Mouse (Mus musculus): ENCODE data around the gene Tmtc4.
A peak's percentile ranks its signal among the peaks of the same experiment; 100 is the strongest.

The Tmtc4 gene

GRCm38 (mm10) chr14:122902884-122903283 lies 81.0 kb downstream of the Tmtc4 start:
- peak; percentile 76 for DNase-seq (ENCODE audit: low read depth, low spot score)

GRCm38 (mm10) chr14:122902136-122902535 lies 81.7 kb downstream of the Tmtc4 start:
- peak; percentile 29 for DNase-seq (ENCODE audit: low read depth, low spot score)

- DNase-seq (ENCODE audit: low read depth, low spot score) = no peak
Observed at GRCm38 (mm10) chr14:122901715-122902114, 82.1 kb downstream of the Tmtc4 start.

DNA sequence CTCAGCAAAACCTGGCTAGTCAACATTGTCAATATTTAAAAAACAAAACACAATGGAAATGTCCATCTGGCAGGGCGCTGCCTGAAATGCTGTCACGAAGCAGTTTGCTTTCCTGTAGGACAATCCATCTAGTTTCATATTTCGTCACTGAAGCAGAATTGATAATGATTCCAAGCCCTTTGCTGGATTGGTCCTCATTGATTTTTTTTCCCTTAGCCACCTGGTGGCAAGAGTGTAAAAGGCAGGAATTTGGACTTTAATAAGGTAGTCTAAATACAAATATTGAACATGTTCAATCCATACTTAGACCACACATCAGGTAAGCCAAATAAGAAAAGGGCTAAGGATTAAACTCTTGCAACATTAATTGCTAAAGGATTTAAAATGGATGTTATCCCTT lies 82.7 kb downstream of the Tmtc4 start:
- no peak for DNase-seq (ENCODE audit: low read depth, low spot score)

GRCm38 (mm10) chr14:122900679-122901078 lies 83.2 kb downstream of the Tmtc4 start:
- peak; percentile 70 for DNase-seq (ENCODE audit: low read depth, low spot score)

- DNase-seq (ENCODE audit: low read depth, low spot score) = no peak
Observed at GRCm38 (mm10) chr14:122898550-122898949, 85.3 kb downstream of the Tmtc4 start.

DNA sequence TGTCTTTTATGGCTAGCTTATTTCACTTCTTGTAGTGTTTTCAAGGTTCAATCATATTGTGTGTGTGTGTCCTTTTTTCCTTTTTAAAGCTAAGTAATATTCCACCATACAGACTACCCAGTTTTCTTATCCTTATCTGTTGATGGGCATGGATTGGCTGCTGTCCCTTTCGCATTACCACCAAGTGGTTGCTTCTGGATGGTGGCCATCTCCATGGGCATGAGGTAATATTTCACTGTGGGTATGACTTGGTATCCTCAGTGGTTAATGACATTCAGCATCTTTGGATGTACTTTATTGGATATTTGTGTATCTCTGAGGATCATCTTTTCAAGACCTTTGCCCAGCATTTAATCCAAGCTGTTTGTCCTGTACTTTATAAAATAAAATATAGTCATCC lies 87.7 kb downstream of the Tmtc4 start:
- DNase-seq (ENCODE audit: low read depth, low spot score) = no peak

DNA sequence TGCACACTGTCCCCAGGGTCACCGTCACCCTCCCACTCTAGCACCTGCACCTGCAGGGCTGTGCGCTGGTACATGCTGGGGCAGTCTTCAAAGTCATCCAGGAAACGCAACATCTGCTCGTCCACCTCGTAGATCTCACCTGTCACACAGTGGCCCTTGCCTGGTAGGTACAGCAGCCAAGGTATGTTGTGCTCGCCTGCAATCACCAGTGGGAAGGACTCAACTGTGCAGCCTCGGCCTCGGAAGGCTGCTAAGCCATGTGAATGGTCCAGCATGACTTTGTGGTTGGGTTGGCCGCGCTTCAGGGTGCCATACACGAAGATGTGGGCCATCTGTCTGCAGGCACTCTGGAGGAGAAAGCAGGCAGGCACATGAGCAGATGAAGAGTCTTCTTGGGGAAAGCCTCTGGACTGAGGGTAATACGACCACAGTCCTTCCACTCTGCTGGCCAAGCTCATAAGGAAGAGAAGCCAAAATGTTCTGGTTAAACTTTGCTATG lies 92.3 kb downstream of the Tmtc4 start:
- DNase-seq (ENCODE audit: low read depth, low spot score) = no peak

GRCm38 (mm10) chr14:122888480-122888872 lies 95.4 kb downstream of the Tmtc4 start:
- DNase-seq (ENCODE audit: low read depth, low spot score) = no peak

DNA sequence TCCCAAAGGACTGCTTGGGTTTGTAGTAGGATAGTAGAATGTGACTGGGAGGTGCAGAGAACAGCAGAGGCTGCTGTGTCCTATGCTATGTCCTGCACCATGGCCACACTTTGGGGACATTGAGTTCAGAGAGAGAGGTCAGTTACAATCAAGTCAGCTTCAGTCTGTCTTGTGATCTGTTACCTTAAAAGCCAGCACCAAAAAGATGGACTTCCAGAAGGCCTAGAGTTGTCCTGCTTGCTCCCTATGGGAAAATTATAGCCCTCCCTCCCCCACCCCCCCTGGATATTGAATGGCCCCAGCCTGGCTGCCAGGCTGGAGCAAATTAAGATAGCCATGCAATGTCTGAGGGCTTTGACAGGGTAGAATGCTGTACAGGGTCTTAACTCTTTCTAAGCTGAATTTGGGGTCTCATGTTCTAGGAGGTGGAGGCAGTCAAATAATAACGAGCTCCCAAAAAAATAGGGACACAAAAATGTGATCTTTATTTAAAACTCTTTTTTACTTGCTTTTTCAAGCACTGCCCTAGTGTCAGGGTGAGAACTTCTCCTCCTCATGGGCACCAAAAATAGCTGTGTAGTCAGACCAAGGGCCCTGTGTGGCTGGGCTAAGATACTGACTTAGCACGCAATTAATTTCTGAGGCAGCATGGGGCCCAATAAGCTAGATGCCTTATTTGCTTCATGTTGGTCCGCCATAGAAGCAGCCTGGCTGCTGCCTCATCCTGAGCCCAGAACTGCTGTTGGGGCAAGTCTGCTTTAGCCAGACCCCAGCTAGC lies 95.9 kb downstream of the Tmtc4 start:
- DNase-seq (ENCODE audit: low read depth, low spot score) = no peak

DNA sequence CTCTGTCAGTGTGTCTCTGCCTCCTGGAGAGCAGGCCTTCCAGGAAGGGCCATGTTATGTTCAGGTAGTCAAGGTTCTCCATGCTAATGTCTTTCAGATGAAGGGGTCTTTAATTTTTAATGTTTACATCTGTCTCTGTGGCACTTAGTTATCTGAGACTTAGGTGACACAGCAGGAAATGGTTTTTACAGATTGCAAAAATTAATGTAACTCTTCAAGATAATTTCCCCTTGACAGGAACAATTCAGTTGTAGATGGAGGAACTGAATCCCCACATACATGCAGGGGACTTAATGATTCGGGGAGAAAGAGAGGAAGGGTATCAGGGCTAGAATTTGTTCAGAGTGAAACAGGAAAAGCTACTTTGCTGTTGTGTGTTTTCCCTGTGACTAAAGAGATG lies 96.6 kb downstream of the Tmtc4 start:
- DNase-seq (ENCODE audit: low read depth, low spot score) = no peak

GRCm38 (mm10) chr14:122885893-122886292 lies 97.9 kb downstream of the Tmtc4 start:
- no peak for DNase-seq (ENCODE audit: low read depth, low spot score)

DNA sequence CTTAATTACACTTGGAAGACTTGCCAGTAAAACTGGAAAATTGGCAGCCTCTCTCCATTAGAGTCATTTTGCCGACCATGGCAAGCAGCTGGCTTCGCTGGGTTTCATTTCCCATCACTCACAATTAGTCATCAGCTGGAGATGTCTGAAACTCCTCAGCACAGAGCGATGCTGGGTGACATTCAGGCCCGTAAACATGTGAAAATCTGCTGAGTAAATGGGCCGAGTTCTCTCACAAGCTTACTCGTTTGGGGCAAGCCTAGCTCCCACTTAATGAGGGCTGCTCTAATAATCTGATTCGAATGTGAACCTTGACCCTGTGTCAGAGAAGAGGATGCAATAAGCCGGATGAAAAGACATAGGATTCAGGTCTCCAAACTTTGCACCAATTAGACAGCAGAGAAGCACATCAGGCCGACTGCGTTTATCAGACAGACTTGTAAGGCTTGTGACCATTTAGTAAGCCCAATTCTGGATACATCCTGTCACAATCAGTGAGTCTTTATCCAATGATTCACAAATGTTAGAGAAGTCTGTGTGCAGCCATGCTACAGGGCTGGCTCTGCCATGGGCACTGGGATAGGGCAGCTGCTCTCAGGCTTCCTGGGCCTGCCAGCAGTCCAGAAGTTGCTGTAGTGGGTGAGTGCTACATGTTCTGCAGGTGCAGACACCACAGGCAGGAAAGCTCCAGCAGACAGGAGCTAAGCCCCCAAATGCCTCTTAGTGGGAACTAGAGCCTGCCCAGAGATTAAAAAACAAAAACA lies 99.8 kb downstream of the Tmtc4 start:
- peak; percentile 66 for DNase-seq (ENCODE audit: low read depth, low spot score)

- no peak for DNase-seq (ENCODE audit: low read depth, low spot score)
Observed at GRCm38 (mm10) chr14:122883410-122883806, 100.4 kb downstream of the Tmtc4 start.

DNA sequence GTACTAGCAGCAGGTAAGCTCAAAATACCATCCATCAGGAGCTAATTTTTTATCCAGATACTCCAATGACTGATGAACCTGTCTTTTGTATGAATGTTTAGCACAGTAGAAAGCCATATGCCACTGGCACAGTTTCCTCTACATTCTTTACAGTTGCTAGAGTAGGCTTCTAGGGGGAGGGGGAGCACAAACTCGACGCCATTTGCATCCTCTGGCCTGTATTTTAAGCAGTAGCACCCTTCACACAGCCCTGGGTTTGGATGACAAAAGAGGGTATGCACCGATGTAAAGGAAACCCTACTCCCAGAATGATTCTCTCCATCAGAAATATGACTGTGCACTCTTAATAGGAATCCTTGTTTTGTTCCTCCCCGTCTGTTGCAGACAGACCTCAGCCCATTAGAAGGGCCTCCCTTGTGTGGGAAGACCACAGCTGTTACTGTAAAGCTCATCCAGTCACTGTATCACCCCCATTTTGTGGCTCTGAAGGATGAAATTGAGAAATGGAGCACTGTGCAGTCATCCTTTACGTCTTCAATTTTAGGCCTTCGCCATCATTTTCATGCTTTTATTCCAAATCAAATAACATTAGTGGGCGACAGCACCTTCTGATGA lies 100.9 kb downstream of the Tmtc4 start:
- no peak for DNase-seq (ENCODE audit: low read depth, low spot score)

GRCm38 (mm10) chr14:122882201-122882639 lies 101.6 kb downstream of the Tmtc4 start:
- no peak for DNase-seq (ENCODE audit: low read depth, low spot score)

DNA sequence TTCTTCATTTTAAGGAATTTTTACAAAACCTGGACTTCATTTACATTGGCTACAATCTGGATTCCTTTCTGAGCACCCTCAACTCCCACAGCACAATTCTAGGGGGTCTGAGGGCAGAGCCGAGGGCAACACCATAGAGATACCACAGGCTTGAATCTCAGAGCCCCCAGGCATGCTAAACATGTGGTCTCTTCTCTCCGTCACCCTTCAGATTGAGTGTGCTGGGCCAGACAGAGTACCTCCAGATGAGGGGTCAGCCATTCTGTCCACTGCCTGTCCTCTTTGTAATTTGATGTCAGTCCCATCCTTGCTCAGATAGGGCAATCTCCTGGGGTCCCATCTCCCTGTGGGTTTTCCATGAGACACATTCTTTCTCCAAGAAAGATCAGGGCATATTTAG lies 102.1 kb downstream of the Tmtc4 start:
- no peak for DNase-seq (ENCODE audit: low read depth, low spot score)

GRCm38 (mm10) chr14:122880291-122880690 lies 103.5 kb downstream of the Tmtc4 start:
- no peak for DNase-seq (ENCODE audit: low read depth, low spot score)

- no peak for DNase-seq (ENCODE audit: low read depth, low spot score)
Observed at GRCm38 (mm10) chr14:122877787-122878186, 106.0 kb downstream of the Tmtc4 start.

DNA sequence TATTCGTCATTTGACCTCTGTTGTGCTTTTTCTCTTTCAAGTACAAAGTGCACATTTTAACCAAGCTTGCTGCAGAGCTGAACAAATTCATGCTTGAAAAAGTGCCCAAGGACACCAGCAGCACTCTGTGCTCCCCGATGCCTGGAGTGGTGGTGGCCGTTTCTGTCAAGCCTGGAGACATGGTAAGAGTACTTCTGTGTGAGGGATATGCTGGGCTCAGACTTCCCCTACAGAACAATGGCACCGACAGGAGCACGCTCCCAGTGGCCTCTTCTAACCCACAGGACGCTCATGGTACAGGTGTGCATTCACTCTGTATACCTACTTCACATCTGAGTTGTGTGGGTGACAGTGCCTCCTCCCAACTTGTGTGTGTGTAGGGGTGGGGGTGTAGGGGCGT lies 107.1 kb downstream of the Tmtc4 start:
- DNase-seq (ENCODE audit: low read depth, low spot score) = no peak

DNA sequence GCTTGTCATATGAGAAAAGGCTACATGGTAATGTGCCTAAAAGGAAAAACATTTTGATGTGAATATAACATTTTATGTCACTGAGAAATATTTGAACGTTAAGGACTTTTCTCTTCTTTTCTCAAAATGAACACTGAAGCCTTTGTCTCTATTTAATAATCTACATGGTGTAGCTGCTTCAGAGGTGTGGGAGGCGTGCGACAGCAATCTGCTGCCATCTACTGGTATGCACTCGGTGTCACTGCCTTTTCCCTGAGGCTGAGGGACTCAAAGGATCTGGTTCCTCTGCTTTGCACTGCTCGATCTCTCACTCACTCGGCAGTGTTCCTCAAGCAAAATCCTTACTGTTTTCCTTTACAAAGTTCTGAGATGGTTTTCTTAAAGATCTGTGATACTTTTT lies 107.7 kb downstream of the Tmtc4 start:
- DNase-seq (ENCODE audit: low read depth, low spot score) = peak; percentile 81

- DNase-seq (ENCODE audit: low read depth, low spot score) = no peak
Observed at GRCm38 (mm10) chr14:122875636-122876035, 108.2 kb downstream of the Tmtc4 start.

All from 3T3-L1 (cell line).